Mouse (Mus musculus) left cerebral cortex, adult 9 months (tissue): Measurements from ENCODE around the gene Psmb7.

Experiments used
- DNase-seq, 2 experiments: peaks; one replicate each; pipeline ENCODE4 v3.0.0; 2022; ENCODE audit warnings: low spot score in 2 of 2

The Psmb7 gene

DNA sequence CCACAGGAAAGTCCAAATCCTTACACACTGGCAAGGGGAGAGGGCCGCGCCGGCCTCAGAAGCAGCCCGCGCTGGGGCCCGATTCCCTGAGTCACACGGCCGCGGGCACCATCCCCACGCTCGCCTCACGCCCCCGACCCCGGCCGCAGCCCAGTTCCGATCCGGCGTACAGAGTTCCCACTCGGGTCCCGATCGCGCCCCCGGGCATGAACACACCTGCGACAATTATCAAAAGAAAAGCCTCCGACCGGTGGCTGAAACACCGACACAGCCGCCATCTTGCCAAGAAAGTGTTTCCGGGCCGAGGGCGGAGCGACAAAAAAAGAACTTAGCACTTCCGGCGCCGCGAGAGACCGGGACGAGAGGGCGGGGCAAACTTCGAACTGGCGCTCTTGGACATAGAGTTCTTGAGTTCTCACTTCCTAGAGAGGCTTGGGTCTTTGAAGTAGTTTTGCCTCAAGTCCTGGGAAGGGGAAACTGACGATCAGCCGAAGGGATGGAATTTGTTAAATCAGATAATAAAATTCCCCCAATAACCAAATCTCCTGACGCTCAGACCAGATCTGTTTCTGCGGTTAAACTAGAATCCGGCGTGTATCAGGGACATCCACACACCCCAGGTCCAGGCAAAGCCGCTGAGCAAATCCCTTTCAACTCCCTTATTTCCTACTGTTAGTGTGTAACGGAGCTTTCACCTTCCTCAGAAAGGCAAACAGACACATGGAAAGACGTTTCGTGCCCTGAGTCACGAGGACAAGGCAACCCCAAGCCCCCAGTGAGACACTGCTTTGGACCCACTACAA, at the start of gene Psmb7:
Psmb7 (minus strand) TSS at position 463 of the 803 bp plus-strand sequence.
- DNase-seq, result peak; percentile 51 to 87

DNA sequence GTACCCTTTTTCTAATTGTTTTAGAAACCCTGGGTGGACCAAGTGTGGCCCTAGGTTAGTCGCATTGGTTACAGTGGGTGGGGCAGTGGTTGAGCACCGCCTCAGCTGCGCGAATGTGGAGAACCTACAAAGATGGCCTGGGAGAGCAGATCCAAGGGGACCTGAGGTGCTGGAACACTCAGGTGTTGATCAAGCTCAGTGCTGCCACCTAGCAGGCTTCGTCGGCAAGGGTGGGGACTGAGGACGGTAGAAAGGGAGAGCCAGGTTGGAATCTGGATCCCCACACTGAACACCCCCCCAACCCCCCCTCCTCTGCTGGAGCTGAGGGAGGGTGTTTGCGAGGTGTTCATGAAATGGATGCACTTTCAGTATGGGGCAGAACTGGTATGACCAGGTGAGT, 47.7 kb upstream of the Psmb7 start:
- peak in 1 of 2 experiments; percentile 36 for DNase-seq

DNA sequence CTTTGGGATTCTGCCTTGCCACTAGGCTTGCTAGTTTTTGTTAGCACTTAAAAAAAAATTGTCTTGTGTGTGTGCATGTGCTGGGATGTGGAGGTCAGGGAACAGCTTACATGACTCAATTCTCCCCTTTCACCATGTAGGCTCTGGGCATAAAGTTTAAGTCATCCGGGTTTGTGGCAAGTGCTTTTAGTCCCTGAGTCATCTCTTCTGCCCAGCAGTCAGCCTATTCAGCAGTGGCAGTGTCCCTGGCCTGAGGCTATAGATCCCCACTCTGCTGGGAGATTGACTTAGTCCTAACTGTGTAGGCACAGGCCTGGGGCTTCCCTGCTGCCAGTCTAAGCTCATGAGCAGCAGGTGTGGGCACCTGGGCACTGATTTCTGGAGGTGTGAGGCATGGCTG, 46.0 kb upstream of the Psmb7 start:
- no peak for DNase-seq

DNA sequence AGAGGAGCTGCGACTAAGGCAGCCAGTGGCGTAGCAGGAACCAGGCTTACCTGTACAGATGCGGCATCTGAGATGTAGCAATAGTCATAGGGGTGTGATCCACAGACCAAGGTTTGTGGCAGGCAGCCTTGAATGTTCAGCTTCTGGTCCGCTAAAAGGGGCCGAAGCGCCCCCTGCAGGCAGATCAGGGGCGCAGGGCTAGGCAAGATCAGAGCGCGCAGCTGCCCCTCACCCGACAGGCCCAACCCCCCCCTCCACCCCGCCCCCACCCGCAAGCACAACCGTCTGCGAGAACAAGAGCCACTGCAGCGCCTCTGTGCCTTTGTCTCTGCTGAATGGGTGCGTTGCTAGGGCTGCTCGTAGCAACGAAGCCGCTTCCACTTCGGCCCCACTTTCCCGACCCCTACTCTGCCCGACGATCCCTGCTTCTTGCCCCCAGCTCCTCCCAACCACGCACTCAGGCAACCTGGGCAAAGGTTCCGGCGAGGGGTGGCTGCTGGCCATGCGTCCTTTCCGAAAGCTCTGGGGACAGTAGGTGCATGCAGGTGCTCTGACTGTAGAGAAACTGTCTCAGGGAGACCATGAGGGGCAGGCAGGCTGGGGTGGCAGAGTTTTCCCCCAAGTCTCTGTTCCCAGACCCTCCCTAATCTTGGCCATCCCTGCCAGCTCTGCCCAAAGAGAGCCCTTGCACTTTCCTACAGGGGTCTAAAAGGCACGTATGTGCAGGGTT, 45.1 kb upstream of the Psmb7 start:
- peak in 1 of 2 experiments; percentile 30 for DNase-seq

DNA sequence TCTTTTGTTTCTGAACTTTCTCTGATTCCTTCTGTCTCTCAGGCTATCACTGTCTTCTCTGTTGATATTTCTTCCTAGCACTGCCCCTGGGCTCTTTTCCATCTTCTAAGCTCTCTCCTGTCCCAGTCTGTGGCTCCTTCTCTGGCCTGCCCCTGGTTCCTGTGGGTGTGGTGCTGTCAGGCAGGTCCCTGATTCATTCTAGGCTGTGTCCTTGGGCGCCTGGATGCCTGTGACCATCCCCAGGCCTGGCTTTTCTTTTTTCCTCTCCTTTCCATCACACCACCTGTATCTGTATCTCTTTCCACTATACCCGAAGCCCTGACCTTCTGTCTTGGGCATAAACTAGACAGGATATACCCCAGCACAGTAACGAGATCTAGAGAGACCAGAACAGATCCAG, 41.9 kb upstream of the Psmb7 start:
- DNase-seq, result no peak

DNA sequence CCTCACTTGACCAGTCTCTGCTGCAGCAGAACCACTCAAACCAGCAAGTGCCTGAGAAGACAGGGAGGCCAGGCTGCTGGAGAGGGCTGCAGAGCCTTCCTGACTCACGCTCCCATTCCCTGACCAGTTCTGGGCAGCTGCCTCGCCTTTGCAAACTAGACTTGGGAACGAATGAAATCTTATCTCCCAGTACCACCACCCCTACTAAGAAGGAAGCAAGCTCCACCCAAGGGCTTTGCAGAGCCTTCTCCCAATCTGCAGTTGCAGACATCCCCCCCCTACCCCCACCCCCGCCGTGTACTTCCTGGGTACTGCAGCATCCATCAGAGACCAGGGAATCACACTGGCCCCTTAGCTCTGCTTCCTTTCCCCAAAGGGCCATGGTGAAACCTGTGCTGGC, 39.2 kb upstream of the Psmb7 start:
- no peak for DNase-seq

DNA sequence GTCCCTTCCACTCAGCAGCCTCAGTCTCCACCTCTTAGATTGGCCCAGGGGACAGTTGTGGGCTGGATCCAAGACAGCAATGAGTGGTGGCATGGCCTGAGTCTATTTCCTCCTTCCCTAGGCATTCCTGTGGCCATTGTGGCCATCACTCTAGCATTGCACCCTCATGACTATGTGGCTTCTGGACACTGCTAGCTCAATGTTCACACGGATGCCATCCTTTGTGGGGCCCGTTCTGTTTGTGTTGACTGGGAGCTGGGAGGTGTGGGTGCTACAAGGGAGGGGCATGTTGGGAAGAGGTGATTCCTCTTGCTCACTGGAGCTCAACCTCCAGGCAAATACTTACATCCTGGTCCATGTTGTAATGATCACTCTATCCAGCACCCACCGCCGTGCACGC, 38.3 kb upstream of the Psmb7 start:
- no peak for DNase-seq

DNA sequence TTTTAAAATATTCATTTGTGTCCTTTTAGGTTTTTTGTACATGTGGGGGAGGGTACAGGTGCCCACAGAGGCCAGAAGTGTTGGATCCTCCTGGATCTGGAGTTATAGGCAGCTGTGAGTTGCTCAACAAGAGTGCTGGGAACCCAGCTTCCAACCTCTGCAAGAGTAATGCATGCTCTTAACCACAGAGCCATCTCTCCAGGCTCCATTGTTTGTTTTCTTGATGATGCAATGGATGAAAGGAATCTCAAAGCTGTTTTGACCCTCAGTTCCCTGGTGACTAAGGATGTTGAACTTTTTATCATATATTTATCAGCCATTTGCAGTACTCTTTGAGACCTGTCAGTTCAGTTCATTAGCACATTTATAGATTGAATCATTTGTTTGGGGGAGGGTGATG, 35.1 kb upstream of the Psmb7 start:
- DNase-seq, result no peak

DNA sequence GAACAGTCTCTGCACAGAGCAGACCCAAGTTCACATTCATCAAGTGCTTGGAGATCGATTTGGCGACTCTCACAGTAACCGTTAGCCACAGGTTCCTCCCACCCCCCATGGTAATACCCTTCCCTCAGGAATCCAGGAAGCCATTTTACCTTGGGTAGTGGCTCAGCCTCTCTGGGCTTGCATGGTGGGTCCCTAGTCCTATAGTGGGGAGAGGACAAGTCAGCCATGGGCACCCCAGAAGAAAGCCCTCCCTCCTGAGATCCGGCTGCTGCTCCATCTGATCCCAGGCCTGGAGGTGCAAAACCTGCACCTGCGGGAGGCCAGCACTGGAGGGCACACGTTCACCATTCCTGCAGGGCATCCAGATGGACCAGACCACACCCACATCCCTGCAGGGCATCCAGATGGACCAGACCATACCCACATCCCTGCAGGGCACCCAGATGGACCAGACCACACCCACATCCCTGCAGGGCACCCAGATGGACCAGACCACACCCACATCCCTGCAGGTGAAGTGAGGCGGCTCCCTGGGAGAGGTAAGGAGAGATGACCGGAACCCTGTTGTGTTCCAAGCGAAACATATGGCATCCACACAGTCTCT, 31.6 kb upstream of the Psmb7 start:
- no peak for DNase-seq

DNA sequence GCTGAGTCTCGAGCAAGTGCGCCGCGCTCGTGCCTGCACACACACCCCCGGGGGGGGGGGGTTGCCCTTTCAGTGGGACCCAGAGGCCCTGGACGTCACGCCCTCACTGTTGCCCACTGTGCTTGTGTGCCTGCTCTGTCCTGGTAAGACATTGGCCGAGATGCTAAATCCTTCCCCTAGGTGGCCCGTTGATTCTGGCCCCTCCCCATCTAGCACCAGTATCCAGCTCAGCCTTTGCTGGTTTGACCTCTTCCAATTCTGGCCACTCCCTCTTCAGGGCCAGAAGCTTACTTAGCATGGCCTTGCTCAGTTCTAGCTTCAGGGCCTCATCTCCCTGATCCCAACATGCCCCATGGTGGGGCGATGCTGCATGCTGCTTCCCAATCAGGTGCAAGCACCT, 28.6 kb upstream of the Psmb7 start:
- DNase-seq, result no peak

DNA sequence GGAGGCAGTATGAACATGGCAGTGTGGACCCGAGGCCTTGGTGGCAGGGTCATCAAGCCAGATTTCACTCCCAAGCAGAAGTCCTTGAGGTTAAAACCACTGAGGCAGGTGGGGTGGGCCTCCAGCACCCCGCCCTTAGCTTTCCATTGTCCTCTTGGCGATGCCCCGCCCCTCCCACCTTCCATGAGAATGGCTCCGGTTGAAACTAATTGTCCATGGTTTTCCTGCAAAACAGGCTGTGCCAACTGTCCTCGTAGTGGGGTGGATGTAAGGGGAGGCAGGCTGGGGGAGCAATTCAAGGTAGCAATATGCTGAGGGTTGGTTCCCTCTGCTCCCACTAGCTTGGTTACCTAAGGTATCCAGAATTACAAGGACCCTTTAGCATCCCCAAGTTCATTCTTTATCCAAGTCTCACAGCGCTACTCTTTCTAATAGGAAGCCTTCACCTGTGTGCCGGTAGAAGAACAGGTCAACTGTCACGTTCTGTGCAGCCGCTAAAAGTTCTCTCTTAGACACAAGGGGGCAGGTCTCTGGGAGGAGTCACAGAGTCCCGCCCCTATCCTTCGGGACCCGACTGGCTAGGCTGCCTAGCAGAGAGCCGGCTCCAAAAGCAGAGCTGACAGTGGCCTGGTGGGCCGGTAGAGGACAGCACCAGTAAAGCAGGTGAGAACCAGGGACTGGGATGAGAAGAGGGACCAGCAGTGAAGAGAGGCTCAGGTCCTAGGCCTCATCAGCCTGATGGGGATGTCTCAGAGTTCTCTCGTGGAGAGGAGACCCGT, 25.1 kb upstream of the Psmb7 start:
- no peak for DNase-seq

DNA sequence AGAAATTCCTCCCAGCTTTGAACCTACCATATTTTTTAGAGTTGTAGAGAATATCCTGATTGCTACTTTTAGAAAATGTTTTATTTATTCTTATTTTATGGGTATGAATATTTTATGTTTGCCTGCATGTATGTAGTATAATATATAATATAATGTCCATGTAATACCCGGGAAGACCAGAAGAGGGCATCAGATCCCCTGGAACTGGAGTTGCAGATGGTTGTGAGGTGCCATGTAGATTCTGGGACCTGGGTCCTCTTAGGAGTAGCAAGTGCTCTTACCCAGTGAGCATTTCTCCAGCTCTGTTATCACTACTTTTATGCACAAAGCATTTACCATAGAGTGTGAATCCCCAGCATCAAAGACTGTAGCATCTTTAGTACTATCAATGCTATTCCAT, 17.5 kb upstream of the Psmb7 start:
- no peak for DNase-seq

DNA sequence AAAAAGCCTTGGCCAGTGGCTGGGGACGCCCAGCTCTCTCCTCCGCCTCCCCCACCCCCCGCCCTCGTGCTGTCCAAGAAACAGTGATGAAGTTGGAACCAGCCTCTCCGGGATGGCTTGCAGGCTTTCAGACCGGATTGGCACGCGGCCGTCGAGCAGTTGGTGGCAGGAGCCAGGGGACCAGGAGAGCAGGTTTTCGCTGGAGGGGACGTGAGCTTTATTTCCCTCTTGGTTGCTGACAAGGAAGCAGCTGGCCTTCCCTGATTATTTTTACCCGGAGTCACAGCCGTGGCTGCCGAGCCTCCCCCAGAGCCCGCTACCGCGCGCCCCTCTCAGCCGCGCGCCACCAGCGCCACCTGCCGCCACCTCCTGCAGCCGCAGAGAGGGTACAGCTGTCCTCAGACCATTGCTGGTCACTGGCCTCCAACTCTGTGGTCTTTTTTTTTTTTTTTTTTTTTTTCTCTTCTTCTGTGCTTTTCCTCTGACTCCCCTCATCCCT, 14.5 kb upstream of the Psmb7 start:
- DNase-seq, result peak; percentile 15 to 75

DNA sequence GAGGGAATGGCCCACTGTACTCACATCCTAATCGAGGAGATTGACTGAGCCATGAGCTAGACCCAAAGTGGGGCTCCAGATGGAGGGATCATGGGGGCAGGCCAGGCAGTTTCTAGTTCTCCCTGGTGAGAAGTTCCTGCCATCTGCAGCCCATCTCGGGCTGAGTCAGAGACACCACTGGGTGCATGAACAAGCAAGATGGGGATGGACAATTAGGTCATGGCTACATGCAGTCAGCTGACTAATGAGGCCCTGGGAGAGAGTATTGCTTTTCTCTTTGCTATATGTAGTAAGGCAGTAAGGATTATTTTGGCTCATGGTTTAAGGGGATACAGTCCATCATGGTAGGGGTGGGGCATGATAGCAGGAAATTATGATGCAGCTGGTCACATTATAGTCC, 9.8 kb upstream of the Psmb7 start:
- no peak for DNase-seq

DNA sequence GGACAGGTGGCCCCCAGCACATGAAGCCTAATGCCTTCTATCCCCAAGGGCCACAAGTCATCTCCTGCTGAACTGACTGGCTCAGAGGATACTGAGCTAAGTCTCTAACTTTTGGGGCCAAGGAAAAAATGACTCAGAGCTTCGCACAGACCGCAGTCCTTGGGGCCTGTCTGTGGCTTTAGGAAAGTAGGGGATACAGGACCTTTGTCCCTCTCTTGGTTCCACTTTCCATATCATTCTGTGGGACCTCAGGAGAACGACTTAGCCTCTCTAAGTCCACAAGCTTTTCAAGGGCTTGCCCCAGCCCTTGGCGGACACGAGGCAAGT, 9.4 kb upstream of the Psmb7 start:
- DNase-seq, result no peak

DNA sequence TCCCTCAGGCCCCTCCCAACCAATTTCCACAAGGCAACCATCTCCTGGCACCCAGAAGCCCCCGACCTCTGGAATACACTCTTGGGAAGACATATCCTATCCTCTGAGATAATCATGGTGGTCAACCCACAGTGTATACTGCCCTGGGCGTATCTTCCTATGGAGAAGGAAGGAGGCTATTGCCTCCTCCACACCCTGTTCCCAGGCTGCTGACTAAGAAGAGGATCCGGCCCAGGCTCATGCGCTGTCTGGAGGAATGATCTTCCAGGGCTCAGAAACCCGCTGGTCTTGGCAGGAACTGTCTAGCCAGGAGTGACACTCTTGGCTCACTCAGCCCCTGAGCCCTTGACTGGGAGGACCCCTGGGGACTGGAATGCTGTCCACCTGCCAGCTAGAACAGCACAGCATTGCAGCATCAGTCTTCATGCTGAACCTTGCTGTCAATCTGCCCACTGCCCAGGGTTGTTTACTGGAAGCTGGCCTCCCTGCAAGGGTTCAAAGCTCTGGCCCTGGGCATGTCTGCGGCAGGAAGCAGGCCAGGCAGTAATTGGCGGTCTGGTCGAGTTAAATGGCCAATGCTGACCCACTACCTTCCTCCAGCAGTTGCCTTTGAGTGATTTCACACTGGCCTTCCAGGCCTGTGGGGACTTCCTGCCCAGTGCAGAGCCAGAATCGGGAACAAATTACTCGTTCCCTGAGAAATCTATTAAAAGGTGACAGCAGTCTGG, 8.8 kb upstream of the Psmb7 start:
- peak in 1 of 2 experiments; percentile 11 for DNase-seq

DNA sequence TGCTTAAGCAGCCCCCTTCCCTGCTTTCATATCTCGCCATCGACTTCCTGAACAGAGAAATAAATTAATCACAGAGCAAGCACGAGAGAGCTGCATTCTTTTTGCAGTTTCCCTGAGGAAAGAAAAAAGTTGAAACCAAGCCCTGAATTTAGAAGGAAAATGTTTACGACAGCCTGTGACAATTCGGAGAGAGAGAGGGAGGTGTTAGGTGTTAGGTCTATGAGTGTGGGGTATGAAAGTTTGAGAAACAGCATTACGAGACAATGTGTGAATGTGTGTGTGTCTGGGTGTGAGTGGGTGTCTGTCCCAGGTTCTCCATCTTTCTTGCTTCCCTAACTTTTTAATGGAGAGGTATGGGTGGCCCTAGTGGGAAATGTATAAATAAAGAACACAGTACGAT, 8.2 kb upstream of the Psmb7 start:
- DNase-seq, result peak in 1 of 2 experiments; percentile 9

DNA sequence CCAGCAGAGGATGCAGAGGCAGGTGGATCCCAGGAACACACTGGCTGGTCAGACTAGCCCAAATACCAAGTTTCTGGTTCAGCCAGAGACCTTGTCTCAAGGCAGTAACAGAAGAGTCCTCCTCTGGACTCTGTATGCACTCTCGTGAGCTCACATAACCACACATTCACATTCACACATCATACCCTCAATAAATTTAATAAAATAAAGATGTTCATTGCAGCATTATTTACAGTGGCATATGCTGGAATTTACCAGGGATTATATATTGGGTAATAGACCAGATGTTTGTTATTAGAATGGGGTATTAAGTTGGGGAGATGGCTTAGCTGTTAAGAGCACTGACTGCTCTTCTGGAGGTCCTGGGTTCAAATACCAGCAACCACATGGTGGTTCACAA, 6.5 kb upstream of the Psmb7 start:
- no peak for DNase-seq

DNA sequence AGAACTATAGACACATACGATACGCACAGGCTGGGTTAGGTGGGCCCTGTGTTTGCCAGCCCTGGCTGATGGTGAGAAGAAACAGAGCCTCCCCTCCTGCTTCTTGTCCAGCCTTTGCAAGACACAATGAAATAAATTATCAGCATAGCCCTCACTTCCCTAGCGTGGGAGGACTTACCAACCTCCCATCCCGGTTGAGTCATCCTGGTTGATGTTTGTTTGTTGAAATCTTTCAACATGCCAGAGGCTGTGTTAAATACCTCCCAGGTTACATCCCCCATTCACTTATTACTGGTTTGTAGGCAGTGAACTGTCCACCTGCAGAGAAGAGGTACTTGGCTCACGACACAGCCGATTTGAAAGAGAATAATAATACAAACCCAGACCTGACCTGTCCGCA, 3.8 kb upstream of the Psmb7 start:
- DNase-seq, result no peak

DNA sequence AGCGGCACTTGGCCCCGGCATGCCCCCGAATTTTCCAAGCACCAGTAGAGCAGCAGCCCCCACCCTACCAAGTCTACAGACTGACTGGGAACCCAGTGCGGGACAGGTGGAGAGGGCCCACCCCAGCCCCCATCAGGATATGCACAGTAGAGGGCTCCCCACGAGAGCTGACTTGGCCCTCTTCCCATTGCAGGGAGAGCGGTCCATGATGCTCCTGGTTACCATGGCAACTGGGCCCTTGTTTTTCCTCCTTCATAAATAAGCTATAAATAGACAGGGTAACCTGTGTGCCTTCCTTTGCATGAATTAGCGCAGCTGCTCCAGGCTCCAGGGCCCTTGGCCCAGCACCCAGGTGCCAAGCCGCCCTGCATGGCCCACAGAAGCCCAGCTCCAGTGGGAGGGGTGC, 3.3 kb upstream of the Psmb7 start:
- DNase-seq, result peak; percentile 42 to 66

DNA sequence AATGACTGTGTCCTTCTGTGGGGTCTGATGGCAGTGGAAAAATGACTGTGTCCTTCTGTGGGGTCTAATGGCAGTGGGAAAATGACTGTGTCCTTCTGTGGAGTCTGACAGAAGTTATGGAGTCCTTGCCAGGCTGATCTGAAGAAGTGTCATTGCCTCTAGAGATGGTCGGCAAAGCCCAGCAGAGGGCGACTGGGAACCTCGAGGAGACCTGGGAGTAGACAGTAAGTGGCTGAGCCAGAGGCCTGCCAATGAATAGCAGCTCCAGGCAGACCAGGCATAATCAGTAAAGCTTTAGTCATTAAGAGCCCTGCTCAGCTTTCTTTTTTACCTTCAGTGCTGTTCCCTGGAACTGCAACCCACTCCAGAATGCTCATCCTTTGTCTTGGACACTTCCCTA, 2.0 kb upstream of the Psmb7 start:
- peak; percentile 27 to 82 for DNase-seq
